Mouse (Mus musculus) spleen, adult 2 months (tissue): ENCODE results near the gene Olfr1086.

Experiments used
- CTCF ChIP-seq: fragments of 200-500 bp; IDR thresholded peaks from 2 replicates; pipeline ENCODE4 v1.5.1; 2011; ENCODE audit warnings: mild to moderate bottlenecking, inconsistent platforms; ENCODE audit not compliant: insufficient read depth, insufficient read length, insufficient replicate concordance; ENCODE audit errors: extremely low read depth
- POLR2A ChIP-seq: fragments of 200-500 bp; IDR thresholded peaks from 2 replicates; pipeline ENCODE4 v1.6.1; 2011; ENCODE audit warnings: low read depth, low read length, inconsistent platforms

DNA sequence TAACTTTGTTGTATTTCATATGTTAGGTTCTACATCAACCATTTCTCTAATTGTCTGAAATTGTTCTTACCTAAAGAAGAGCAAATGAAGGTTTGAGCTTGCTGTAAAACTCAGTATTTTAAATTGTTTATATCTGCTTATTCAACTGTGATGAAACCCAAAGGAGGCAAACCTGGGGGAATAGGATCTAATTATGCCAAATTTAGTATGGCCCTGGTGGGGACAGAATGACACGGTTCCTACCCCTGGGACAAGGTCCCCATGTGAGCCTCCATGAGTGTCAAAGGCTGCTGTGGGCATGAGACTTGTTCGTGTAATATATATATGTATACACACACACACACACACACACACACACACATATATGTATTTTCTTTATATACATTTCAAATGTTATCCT is at the start of gene Olfr1086:
- TF ChIP-seq CTCF = no peak
- TF ChIP-seq POLR2A = no peak
